Mouse (Mus musculus) telencephalon, adult 2 months (tissue): ENCODE measurements around the gene Trpc4ap.
"Not testable (repeated sequence)": the region's sequence is repeated elsewhere in the genome, so short reads cannot be mapped to it uniquely, and the experiment has no call there.

Source experiments
- DNase-seq: peaks from one replicate; pipeline ENCODE4 v3.0.0-alpha.2; 2011; ENCODE audit warnings: low read depth, low spot score

Gene Trpc4ap

DNA sequence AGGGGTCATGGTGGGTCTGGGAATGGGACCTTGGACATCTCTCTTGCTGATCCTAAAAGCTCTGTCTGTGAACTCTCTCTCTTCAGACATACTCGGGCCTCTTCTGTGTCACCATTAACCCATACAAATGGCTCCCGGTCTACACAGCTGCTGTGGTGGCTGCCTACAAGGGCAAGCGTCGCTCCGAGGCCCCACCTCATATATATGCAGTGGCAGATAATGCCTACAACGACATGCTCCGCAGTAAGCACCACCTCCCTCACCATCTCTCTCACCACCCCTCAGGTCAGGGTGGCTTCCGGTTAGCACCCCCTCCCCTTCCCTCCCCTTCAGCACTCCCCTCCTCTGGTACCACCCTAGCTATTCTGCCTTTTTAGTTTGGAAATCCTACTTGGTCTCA is 78.2 kb downstream of the Trpc4ap start:
- DNase-seq = no peak

DNA sequence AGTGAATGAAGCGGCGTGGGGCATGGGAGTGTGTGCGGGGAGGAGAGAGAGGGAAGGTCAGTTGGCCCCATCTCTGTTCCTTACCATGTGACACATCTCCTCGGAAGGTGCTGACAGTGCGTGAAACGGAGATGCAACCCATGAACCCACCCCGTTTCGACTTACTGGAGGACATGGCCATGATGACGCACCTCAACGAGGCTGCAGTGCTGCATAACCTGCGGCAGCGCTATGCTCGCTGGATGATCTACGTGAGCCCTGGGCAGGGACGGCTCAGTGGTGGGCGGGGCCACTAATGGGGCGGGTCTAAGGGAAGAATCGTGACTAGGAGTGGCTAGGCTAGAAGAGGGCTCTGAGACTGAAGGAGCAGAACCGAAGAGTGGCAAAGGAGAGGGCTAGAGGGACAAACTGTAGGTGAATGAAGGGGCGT is 78.8 kb downstream of the Trpc4ap start:
- DNase-seq = no peak

DNA sequence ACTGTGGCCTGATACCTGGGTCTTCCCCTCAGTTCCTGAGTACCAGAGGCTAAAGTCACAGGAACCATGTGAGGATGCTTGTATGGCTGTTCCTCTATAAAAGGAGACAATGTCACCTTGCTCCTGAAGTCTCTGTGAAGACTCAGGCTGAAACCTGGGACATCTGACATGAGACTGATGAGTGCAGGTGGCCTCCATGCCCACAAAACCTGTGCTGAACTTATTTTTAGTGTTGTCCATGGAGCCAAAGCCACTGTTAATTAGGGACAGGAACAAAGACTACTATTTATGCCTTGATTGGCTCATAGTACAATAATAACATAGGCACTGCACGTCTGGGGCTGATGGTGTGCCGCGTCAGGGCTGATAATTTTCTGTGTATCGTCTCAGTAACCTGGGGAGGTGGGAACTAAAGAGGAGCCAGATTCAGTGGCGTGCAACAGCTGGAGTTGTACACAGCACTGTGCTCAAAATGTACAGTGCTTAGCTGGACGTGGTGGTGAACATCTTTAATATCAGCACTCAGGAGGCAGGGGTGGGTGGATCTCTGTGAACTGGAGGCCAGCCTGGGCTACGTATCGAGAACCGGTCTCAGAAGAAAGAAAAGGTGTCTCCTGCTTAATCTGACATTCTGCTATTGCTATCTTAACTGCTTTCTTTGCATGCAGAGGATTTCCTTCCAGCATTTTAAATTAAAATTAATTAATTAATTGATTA is 80.2 kb downstream of the Trpc4ap start:
- DNase-seq = no peak

DNA sequence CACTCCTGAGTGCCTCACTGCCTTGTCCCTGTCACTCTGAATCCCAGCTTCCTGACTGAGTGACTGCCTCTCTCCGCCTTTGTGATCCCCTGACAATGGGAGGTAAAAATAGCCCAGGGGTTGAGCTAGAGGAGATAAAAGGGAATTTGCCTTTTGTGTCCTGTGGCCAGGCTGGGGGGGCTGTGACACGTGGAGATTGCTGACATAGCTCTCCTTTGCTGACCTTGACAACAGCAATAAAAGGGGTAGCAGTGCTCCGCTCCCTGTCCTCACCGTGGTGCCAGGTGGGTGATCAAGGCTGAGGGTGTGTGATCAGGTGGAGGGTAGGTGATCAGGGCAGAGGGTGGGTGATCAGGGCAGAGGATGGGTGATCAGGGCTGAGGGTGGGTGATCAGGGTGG is 81.2 kb downstream of the Trpc4ap start, which contains the start of gene Myh7b:
Gene Myh7b, plus strand, starts transcription at position 235 of the 400 bp plus-strand sequence.
- no peak for DNase-seq

GRCm38 (mm10) chr2:155606360-155606759 is 85.8 kb downstream of the Trpc4ap start:
- no peak for DNase-seq

- DNase-seq = not testable (repeated sequence)
Measured at GRCm38 (mm10) chr2:155605236-155605589, 87.0 kb downstream of the Trpc4ap start.

GRCm38 (mm10) chr2:155604560-155605235 is 87.5 kb downstream of the Trpc4ap start:
- DNase-seq = no peak

- DNase-seq = no peak
Measured at GRCm38 (mm10) chr2:155603707-155604106, 88.5 kb downstream of the Trpc4ap start.

DNA sequence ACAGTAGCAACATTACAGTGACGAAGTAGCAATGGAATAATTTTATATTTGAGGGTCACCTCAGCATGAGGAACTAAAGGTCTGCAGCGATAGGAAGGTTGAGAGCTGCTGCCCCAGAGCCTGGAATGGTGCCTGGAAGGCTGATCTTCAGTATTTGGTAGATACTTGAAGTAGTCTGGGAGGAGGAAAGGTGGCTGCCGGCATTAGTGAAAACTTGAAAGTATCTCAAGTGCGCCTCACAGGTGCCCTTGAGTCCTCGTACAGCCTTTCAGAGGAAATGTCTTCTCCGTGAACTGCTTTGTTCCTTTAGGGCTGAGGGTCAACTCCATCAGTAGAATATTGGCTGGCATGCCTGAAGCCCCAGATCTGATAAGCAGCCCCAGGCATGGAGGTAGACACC is 96.7 kb downstream of the Trpc4ap start:
- no peak for DNase-seq

- DNase-seq = no peak
Measured at GRCm38 (mm10) chr2:155592854-155593283, 99.3 kb downstream of the Trpc4ap start.

GRCm38 (mm10) chr2:155592137-155592853 is 99.9 kb downstream of the Trpc4ap start, which contains the start of gene Gss:
TSS of gene Gss (minus strand) at chr2:155592810.
- DNase-seq = peak; percentile 96

DNA sequence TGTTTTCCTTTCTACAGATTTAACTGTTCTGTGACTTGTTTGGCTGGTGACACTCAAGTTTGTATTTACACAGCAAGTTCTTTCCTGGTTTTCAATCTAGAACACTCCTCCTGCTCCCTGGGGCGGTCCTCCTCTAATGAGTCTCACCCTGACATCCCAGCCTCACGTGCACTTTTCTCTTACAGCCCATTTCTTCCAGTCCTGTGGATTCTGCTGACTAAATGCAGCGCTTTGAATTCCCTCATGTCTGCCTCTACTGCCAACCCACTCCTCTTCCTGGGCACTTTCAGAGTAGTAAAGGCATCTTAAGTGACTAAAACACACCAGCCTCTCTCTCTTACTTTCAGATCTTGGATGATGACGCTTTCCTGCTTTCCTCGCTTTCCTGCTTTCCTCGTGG is 100.5 kb downstream of the Trpc4ap start:
- DNase-seq = no peak

DNA sequence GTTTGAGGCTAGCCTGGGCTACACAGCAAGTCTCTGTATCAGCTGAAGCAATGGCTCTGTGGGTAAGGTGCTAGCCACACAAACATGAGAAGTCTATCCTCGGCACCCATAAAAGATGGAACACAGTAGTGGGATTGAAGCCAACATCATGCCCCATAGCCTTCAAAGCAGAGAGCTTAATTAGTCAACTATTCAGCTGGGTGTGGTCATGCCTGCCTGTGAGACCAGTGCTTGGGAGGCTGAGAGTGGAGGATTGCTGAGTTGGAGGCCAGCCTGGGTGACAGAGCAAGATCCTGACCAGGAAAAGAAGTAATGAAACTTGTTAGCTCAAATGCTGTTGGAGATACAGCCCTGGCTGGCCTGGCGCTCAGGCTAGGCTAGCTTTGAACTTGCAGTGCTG is 101.3 kb downstream of the Trpc4ap start:
- DNase-seq = no peak

DNA sequence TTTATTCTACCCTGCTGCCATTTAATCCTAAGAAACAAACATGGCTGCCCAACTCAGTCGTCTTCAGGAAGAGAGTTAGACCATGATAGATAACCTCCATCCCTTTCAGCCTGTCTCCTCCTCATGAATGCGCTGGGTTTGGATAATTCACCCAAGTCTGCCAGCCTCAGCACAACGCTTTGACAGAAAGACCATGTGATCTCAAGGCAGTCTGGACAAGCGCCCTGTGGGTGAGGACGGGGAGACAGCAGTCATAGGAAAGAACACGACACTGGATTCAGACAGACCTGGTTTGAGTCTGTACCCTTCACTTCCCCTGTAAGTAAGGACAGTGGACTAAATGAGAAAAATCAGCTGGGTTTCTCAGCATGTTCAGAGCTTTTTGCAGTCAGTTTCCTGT is 102.7 kb downstream of the Trpc4ap start:
- peak; percentile 6 for DNase-seq

DNA sequence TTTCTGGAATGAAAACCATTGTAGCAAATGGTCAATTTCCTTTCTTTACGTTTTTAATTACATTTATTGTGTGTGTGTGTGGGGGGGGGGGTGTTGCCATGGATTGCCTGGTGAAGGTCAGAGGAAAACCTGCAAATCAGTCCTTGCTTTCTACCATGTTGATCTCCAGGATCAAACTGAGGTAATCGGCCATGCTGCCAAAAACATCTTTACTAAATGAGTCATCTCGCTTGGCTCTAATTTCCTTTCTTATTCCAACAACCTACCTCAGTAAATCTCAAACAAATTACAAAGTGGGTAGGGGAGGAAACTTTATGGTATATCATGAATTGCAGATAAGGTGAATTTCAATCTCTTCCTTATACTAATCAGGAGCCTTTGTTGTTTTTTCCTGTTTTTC is 104.0 kb downstream of the Trpc4ap start:
- DNase-seq = no peak

GRCm38 (mm10) chr2:155585486-155585885 is 106.7 kb downstream of the Trpc4ap start:
- no peak for DNase-seq

DNA sequence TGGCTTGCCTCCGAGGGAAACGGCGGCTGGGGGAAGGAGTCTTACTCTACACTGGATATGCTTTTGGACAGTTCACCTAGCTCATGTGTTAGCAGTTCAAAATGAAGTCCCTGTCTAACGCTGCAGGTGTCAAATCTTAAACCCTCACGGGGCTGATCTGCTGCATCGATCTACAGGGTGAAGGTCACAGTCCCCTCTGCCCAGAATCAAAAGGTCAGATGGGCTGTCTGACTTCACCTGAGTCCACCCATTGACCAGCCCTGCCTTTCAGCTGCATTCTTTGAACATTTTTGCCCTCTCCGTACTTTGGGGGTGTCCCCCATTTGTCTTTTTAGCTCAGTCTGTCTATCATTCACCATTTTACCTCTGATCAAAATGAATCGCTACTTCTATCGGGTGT is 107.1 kb downstream of the Trpc4ap start:
- no peak for DNase-seq
